Mouse (Mus musculus) fibroblast of lung, adult 2 months (primary cell): ENCODE results near the gene Gal3st4.

Experiments used
- DNase-seq: peaks from one replicate; pipeline ENCODE4 v3.0.0-alpha.2; 2011; ENCODE audit warnings: low read depth

Gene Gal3st4

GRCm38 (mm10) chr5:138272409-138272923 is at the start of gene Gal3st4:
TSS of gene Gal3st4 (minus strand) at chr5:138272840.
- peak; percentile 45 for DNase-seq

GRCm38 (mm10) chr5:138312795-138313194 is 40.2 kb upstream of the Gal3st4 start:
- no peak for DNase-seq

DNA sequence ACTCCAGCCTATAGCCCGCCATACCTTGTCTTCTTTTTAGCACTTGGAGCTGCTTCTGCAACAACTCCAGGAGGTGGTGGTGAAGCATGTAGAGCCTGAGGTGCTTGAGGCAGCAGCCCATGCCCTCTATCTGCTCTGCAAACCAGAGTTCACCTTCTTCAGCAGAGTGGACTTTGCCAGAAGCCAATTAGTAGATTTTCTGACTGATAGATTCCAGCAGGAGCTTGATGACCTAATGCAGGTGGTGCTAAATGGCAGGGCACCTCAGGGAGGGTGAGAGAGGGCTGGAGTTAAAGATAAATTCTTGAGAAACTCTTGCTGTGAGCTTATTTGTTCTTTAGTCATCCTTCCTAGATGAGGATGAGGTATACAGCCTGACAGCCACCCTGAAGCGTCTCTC is 27.0 kb upstream of the Gal3st4 start:
- DNase-seq, result no peak

GRCm38 (mm10) chr5:138294158-138294557 is 21.5 kb upstream of the Gal3st4 start:
- no peak for DNase-seq

DNA sequence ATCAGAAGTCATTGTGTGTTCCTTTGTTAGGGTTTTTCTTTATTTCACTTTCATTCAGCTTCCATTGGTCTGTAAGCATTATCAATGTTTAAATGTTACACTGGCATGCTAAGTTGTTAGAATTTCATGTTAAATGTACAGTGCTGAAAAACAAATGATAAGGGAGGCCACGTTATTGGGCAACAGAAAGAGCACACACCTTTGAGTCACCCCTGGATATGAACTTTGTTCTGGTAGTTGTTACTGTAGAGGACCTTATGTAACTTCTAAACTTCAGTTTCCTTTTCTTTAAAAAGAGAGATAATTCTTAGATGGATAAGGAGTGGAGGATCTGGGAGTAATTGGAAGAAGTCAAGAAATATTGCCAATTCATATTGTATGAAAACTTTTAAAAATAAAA is 19.0 kb upstream of the Gal3st4 start:
- no peak for DNase-seq

- no peak for DNase-seq
These were observed 15.2 kb upstream of the Gal3st4 start for GRCm38 (mm10) chr5:138287861-138288260.

- DNase-seq, result no peak
These were observed 10.9 kb upstream of the Gal3st4 start for GRCm38 (mm10) chr5:138283540-138283939.

GRCm38 (mm10) chr5:138281798-138282197 is 9.2 kb upstream of the Gal3st4 start:
- DNase-seq, result no peak

DNA sequence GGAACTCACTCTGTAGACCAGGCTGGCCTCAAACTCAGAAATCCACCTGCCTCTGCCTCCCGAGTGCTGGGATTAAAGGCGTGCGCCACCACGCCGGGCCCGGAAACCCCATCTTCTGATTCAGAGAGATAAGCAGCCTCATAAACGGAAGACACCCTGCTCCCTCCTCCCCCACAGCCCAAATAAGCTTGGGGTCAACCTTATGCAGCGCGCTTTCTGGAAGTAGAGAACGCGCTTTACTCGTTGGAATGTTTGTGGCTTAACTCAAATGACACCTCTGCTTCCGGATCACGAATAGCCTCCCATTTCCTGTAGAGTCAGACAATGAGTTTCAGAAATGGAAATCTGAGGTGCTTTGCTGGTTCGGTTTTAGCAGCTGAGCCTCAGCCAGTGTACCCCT is 8.2 kb upstream of the Gal3st4 start:
- DNase-seq, result no peak

DNA sequence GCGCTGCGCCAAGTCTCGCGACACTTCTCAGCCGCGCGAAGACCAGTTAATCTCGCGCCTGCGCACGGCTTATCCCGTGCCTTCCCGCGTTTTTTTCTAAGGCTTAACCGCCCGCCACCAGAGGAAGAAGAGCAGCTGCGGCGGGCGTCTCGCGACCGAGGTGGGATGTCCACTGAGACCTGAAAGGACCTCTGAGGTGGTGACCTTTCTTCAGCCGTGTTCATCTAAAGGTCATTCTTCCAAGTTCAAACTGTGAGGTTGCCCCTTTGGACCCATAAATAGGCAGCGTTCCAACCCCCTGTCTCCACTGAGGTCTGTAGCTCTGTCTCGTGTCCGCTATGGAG is 7.8 kb upstream of the Gal3st4 start:
- no peak for DNase-seq

DNA sequence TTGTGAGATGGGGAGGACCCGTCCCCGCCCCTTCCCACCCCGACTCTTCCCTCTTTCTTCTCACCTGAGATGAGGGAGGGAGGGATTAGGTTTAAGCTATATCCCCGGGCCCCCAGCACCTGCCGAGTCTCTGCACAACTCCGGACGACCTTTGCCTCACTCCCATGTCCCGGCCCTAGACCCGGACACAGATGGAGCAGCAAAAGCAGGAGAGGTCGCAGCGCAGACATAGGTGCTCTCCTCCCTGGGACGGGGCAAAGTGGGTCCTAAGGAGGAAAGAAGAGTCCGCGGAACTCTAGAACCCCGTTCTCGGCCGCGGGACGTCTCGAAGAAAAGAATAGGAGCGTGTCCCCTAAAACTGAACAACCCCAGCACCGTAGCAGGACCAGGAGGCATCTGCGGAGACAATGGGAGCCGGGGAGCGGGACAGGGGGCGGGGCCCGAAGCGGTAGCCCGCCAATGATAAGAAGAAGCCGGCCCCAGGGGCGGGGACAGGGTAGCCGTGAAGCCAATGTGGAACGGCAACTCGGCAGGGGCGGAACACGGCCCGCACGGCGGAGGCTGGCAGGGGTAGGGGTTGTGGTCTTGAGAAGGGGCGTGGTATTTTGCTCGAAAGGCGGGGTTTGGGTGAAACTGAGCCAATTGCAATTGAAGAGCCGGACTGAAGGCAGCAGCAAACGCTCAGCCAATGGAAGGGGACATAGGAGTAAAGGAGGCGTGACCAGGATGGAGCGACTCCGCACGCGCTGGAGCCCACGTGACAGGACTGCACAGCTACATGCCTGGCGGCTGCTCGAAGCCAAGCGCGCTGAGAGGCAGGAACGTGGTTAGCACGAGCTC is 7.2 kb upstream of the Gal3st4 start, which contains the start of the genes Gm43720, Gpc2 and Stag3:
Gene Gm43720 (minus strand): TSS at position 374 of the 840 bp plus-strand sequence.
Gene Gpc2 (minus strand): TSS at position 421 of the 840 bp plus-strand sequence.
Gene Stag3 (plus strand): TSS at position 656 of the 840 bp plus-strand sequence.
- DNase-seq, result peak; percentile 97

GRCm38 (mm10) chr5:138277994-138278393 is 5.4 kb upstream of the Gal3st4 start:
- no peak for DNase-seq

GRCm38 (mm10) chr5:138275216-138276050 is 2.8 kb upstream of the Gal3st4 start:
- DNase-seq, result no peak

DNA sequence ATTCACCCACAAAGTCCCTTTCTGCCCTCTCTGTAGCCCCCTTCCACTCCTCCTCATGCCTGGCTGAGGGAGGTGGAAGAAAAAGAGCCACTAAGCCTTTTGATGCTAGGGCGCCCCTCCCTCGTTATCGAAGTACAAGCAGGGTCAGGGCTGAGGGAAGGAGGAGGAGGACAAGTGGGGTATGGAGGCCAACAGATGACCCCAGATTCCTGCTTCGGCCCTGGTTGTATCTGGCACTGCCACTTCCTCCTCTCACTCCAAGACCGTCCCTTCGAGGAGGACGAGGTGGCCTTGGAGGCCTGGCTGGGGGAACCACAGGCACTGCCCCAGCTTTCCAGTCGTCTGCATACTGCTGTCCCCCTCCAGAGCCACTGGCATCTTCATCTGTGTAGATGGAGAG is 1.5 kb upstream of the Gal3st4 start:
- no peak for DNase-seq

GRCm38 (mm10) chr5:138271232-138271631 is 1.4 kb downstream of the Gal3st4 start:
- no peak for DNase-seq

DNA sequence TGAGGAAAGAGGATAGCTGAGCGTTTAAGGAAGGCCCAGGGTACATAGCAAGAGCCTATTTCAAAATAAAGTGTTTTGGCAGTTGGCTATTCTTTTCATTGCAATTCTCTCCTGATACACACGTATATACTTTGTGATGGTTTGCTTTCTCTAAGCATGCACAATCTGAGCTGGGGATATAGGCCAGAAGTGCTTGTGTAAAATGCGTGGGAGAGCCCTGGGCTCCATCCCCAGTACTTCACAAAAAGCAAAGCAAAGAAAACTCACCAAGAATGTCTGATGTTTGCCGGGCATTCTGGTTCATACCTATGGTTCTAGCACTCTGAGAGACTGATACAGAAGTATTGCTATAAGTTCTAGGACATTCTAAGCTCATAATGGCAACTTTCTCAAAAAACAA is 3.7 kb downstream of the Gal3st4 start:
- DNase-seq, result no peak

DNA sequence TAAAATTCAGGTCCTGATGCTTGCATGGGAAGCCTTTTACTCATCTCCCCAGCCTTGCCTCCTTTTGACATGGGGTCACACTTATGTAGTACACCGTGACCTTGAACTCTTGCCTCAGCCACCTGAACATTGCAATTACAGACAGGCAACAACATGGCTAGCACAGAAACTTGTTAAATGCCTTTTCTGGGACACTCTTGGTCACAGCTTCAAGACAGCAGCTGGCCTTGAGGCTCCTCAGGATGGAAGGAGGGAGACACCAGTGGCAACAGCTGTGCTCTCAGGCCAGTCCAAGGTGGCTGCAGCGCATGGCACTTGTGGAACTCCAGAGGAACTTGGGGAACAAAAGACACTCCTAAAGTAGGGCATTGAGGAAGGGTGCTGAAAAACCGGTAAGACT is 5.5 kb downstream of the Gal3st4 start:
- DNase-seq, result no peak

DNA sequence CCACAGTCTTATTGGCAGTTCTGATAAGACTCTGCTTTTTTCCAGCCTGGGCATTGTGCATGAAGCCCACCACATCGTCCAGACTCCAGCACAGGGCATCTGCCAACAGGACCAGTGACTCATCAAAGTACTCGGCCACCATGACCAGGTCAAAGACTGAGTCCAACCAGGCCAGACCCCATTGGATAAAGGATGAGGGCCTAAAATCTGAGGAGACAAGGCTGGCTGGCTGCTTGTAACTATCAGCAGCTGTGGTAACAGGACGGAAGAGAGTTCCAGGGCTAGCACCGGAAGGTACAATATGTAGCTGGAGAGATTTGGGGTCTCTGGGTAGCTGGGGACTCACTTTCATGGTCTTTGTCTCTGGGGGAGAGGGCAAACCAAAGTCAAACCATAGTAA is 6.9 kb downstream of the Gal3st4 start:
- DNase-seq, result no peak

DNA sequence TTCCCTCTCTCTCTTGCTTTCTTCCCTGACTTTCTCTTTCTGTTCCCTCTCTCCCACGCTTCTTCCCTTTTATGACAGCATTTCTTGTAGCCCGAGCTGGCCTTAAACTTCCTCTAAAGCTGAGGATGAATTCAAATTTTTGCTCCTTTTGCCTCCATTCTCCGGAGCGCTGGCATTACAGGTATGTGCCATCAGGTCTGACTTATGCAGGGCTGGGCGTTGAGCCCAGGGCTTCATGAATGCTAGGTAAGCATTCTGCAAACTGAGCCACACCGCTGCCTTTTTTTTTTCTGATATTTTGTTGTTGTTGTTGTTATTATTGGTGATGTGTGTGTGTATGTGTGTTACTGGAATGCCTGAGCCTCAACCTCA is 8.4 kb downstream of the Gal3st4 start:
- DNase-seq, result no peak

DNA sequence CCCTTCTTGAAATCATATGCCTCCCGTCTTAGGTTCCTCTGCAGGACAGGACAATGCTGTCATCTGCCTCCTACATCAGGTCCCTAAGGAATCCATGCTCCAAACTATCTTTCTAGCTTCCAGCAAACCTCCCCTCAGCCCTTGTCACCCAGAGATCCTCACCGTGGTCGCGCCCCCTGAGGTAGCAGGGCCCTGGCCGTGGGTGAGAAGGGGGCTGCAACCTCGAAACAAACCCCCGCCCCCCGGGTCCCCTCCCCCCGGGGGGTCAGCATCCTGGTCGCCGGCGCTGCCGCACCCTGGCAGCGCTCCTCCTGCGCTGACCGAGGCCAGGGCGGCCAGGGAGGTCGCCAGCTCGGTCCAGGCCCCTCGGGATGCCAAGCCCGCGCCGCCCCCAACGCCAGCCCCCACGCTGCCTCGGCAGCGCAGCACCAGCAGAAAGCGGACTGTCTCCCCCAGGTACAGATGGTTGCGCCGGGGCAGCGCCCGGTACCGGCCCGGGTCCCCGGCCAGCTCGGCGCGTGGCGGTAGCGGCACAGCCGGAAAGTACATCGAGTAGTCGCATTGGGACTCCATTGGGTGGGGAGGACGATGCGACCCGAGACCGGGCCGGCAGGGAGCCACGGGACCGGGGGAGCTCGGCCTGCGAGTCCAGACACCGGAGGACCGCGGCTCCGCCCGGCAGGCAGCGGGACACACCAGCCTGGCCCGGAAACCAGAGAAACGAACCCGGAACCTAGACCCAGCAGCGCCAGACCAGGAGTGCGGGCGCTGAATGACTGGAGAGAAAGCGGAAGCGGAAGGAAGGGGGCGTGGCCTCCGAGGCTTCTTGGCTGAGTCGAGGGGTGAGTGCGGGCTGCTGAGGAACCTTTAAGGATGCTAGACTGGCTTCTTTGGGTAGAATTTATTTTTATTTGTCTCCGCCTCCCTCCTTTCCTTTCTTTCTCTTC is 9.1 kb downstream of the Gal3st4 start, which contains the start of gene BC037034:
Gene BC037034 (minus strand): TSS at position 774 of the 947 bp plus-strand sequence.
- DNase-seq, result peak; percentile 66

DNA sequence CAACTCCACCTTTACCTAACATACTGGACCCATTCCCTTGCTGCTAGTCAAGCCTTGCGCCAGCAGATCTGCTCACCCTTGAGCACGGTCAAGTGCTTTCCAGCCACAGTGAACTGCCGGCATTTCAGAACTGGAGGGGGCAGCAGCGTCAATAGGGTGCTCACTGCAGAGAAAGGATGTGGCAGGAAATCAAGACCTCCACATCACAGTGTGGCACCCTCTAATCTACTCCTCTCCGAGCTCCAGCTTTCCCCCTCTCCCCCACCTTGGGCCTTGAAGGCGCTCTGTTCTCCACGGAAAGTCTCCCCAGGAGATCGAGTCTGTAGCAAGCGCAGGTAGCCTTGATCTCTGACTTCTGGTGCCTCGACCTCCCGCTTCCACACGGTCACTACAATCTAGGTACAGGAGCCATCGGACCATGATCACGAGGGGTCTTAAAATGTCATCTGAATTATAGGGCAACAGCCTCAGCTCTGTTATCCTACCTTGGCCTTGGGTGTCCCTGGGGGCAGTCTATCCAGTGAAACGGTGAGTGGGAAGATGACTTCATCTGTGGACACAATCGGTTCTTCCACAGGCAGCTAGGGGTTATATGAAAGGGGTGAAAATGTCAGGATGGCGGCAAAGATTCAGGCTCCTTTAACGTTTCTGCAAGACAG is 9.9 kb downstream of the Gal3st4 start:
- DNase-seq, result no peak
